Mouse (Mus musculus): ENCODE measurements around the gene Pcdh15.

- TF ChIP-seq CTCF (IDR thresholded peaks at IDR 0.05; ENCODE audit: extremely low read depth, insufficient read depth, low read length) (no peak), POLR2A (IDR thresholded peaks at IDR 0.05; ENCODE audit: extremely low read depth, insufficient read depth, low read length) (no peak)
Observed at GRCm38 (mm10) chr10:73574711-73575297, 475.7 kb downstream of the Pcdh15 start.
